Mouse (Mus musculus): ENCODE results near the gene Txlnb. TPM values are rescaled to one million over a fixed set of nuclear protein-coding genes. Genes with fewer than 3 reads are reported as not detected.

Gene Txlnb
- total RNA-seq (2014; rRNA removed) (0.76 and 1.4 TPM in 2 replicates), polyA plus RNA-seq (2015; fragmentation: Nextera tagmentation; extraction: Ambion mirVana) (0.43 and 0.57 TPM in 2 replicates)

GRCm38 (mm10) chr10:17795767-17796631 is at the start of gene Txlnb:
Txlnb (plus strand) TSS chr10:17796226.
- WGBS = 6% methylated on average over 11 of the region's 13 CpGs
- peak within 1 kb of the TSS; percentile 19; the same call in 1 of the 2 replicates for H3K4me3 ChIP-seq (ENCODE audit: low read depth, low read length)

DNA sequence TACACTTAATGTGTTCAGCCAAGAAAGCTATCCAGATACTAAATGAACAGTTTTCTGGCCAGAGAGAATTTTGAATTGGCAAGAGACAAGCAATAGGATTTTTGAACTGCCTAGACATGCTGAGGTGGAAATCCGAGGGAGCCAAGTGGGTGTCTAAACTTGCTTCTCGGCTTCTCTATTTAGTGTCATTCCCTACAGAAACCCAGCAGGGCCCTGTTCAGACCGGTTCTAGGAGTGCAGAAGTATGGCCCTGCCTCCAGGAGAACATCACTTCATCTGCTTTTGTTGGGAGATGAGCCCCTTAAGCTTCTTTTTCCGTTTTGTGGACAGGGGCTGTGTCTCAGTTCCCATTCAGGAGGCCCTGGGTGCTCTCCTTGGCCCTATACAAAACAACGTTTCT is 43.5 kb upstream of the Txlnb start:
- Histone ChIP-seq H3K9me3 (ENCODE audit: low read length) (no peaks in the 10 kb centered on the region), H3K27me3 (ENCODE audit: insufficient read depth, low read length) (no peaks in the 10 kb centered on the region), H3K4me1 (ENCODE audit: insufficient read depth, low read length) (no peaks in the 10 kb centered on the region), H3K36me3 (ENCODE audit: insufficient read depth, low read length) (no peaks in the 10 kb centered on the region), H3K27ac (ENCODE audit: low read depth, low read length) (no peak overlapping the region), H3K4me2 (ENCODE audit: low read depth, low read length, poor library complexity, severe bottlenecking) (no peak overlapping the region), H3K9ac (replicated peaks; ENCODE audit: low read length, poor library complexity, severe bottlenecking) (no peak overlapping the region), H3K4me3 (ENCODE audit: low read depth, low read length) (no peak overlapping the region)
- no peak for ATAC-seq (ENCODE audit: low FRiP score)
- no peak for TF ChIP-seq CTCF (IDR thresholded peaks at IDR 0.05)
- 76% methylated on average over 5 of the region's 5 CpGs for WGBS
- DNase-seq (ENCODE audit: low spot score) = no peak

More at GRCm38 (mm10) chr10:17795767-17796631, at the start of gene Txlnb:
- peak; percentile 32; the same call in 1 of the 2 replicates for TF ChIP-seq CTCF (IDR thresholded peaks at IDR 0.05)
- no peaks in the 10 kb centered on the region for H3K9me3 ChIP-seq (ENCODE audit: low read length)
- H3K4me2 ChIP-seq (ENCODE audit: low read depth, low read length, poor library complexity, severe bottlenecking) = peak within 1 kb of the TSS; percentile 40
- H3K9ac ChIP-seq (replicated peaks; ENCODE audit: low read length, poor library complexity, severe bottlenecking) = no peak within 1 kb of the TSS
- ATAC-seq (ENCODE audit: low FRiP score) (peak; percentile 73), DNase-seq (ENCODE audit: low spot score) (peak; percentile 64)
- no peaks in the 10 kb centered on the region for H3K36me3 ChIP-seq (ENCODE audit: insufficient read depth, low read length)
- no peaks in the 10 kb centered on the region for H3K4me1 ChIP-seq (ENCODE audit: insufficient read depth, low read length)
- peak within 1 kb of the TSS; percentile 27; the same call in 1 of the 2 replicates for H3K27ac ChIP-seq (ENCODE audit: low read depth, low read length)
- H3K27me3 ChIP-seq (ENCODE audit: insufficient read depth, low read length) = no peaks in the 10 kb centered on the region

DNA sequence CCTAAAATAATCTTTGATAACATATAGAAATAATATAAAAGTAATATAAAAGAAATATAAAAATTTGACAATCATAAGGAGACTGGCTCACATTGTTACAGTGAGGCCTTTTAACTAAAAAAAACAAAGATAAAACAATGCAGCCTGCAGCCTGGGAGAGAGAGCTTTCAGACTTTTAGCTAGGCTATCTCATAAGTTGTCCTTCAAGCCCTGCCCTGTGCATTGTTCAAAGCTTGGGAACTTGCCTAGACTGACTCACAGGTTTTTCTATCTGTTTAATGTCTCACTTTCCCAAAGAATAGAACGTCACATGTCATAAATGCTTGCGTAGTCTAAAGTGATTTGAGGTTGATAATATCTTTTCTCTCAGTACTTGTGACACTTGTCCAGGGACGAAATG is 36.3 kb upstream of the Txlnb start:
- no peaks in the 10 kb centered on the region for H3K4me1 ChIP-seq (ENCODE audit: insufficient read depth, low read length)
- H3K9me3 ChIP-seq (ENCODE audit: low read length) = no peaks in the 10 kb centered on the region
- 91% methylated on average over 3 of the region's 3 CpGs for WGBS
- H3K27ac ChIP-seq (ENCODE audit: low read depth, low read length) = no peak overlapping the region
- no peak overlapping the region for H3K4me2 ChIP-seq (ENCODE audit: low read depth, low read length, poor library complexity, severe bottlenecking)
- no peak overlapping the region for H3K4me3 ChIP-seq (ENCODE audit: low read depth, low read length)
- DNase-seq (ENCODE audit: low spot score) (no peak), ATAC-seq (ENCODE audit: low FRiP score) (no peak)
- no peak overlapping the region for H3K9ac ChIP-seq (replicated peaks; ENCODE audit: low read length, poor library complexity, severe bottlenecking)
- H3K36me3 ChIP-seq (ENCODE audit: insufficient read depth, low read length) = no peaks in the 10 kb centered on the region
- H3K27me3 ChIP-seq (ENCODE audit: insufficient read depth, low read length) = no peaks in the 10 kb centered on the region
- TF ChIP-seq CTCF (IDR thresholded peaks at IDR 0.05) = no peak

DNA sequence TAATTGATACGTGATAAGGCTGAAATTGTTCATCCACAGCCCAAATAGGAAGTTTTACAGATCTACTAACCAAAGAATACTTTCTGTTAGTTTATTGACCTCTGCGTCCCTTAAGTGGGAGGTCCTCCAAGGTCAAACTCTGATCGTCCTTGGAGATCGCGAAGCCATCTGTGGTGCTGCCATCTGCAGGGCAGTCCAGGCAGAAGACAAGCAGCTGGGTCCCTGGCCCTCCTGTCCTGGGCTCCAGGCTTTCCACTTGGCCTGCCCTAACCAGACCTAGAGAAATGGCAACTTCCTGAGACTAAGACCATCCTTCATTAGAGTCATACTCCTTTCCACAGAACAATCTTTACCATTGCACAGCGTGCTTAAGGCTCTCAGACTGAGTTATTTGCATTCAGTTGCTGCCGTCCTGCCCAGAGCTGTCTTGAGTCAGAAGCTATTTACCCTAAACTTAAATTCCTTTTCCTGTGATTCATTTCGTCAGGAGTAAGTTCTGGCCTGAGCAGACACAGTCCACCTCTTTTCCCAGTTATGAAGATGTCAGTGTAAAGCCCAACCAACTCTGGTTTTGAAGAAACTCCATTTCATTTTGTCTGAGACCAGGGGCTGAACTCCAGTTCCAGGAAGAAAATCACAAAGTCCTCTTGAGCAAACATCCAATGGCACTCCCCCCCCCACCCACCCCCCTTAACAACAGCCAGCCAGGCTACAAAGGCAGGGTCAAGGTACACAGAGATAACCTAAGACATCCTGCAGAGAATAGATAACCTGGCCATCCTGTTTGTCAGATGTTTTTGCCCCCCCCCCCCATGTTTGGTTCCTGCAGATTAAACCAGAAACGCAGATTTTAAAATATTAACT is 35.0 kb upstream of the Txlnb start:
- Histone ChIP-seq H3K9me3 (ENCODE audit: low read length) (no peaks in the 10 kb centered on the region), H3K27ac (ENCODE audit: low read depth, low read length) (no peak overlapping the region), H3K4me2 (ENCODE audit: low read depth, low read length, poor library complexity, severe bottlenecking) (no peak overlapping the region), H3K4me3 (ENCODE audit: low read depth, low read length) (no peak overlapping the region), H3K4me1 (ENCODE audit: insufficient read depth, low read length) (no peaks in the 10 kb centered on the region), H3K27me3 (ENCODE audit: insufficient read depth, low read length) (no peaks in the 10 kb centered on the region), H3K36me3 (ENCODE audit: insufficient read depth, low read length) (no peaks in the 10 kb centered on the region), H3K9ac (replicated peaks; ENCODE audit: low read length, poor library complexity, severe bottlenecking) (no peak overlapping the region)
- TF ChIP-seq CTCF (IDR thresholded peaks at IDR 0.05) = no peak
- WGBS = 74% methylated on average over 9 of the region's 9 CpGs
- DNase-seq (ENCODE audit: low spot score) (no peak), ATAC-seq (ENCODE audit: low FRiP score) (no peak)

GRCm38 (mm10) chr10:17761652-17762051 is 34.4 kb upstream of the Txlnb start:
- TF ChIP-seq CTCF (IDR thresholded peaks at IDR 0.05) = no peak
- 92% methylated on average over 1 of the region's 1 CpGs for WGBS
- ATAC-seq (ENCODE audit: low FRiP score) (no peak), DNase-seq (ENCODE audit: low spot score) (no peak)
- Histone ChIP-seq H3K4me1 (ENCODE audit: insufficient read depth, low read length) (no peaks in the 10 kb centered on the region), H3K27me3 (ENCODE audit: insufficient read depth, low read length) (no peaks in the 10 kb centered on the region), H3K4me2 (ENCODE audit: low read depth, low read length, poor library complexity, severe bottlenecking) (no peak overlapping the region), H3K9ac (replicated peaks; ENCODE audit: low read length, poor library complexity, severe bottlenecking) (no peak overlapping the region), H3K36me3 (ENCODE audit: insufficient read depth, low read length) (no peaks in the 10 kb centered on the region), H3K27ac (ENCODE audit: low read depth, low read length) (no peak overlapping the region), H3K9me3 (ENCODE audit: low read length) (no peaks in the 10 kb centered on the region), H3K4me3 (ENCODE audit: low read depth, low read length) (no peak overlapping the region)
